Mouse (Mus musculus): Measurements from ENCODE around the gene Speer4e. TPM values are rescaled to one million over a fixed set of nuclear protein-coding genes. Genes with fewer than 3 reads are reported as not detected.

The Speer4e gene
- under 1 TPM in 1 of 2 experiments, not detected in 1; 0.48 TPM for polyA plus RNA-seq (2017; shearing (Covaris generic))

GRCm38 (mm10) chr5:14938329-14938728 lies at the start of gene Speer4e:
TSS of gene Speer4e (minus strand) at chr5:14938429.

DNA sequence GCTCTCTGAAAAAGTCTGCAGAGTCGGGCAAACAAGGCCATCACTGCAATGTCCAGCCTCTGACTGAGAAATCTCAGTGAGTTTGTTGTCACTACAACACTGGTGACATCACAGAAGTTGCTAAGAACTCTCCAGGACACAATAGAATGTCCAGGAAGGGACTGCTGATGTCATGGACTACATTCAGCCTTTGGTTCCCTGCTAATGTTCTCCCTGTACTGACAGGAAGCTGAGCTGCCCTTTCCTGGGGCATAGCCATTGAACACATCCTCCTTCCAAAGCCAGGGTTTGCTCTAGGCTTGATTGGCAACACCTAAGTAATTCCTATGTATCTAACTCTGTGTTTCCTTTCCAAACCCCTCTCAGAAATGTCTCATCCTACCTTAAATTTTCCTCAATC lies 40.6 kb upstream of the Speer4e start, which contains the start of gene Gm10354:
TSS of gene Gm10354 (minus strand) at position 101 of the 400 bp plus-strand sequence.

GRCm38 (mm10) chr5:14914799-14915198 lies 23.4 kb downstream of the Speer4e start, which contains the start of gene Gm9758:
TSS of gene Gm9758 (minus strand) at chr5:14914899.

Other genes starting within 250 kb of the Speer4e start
- 1 to 10 TPM in 1 of 2 experiments, not detected in 1; 1.1 TPM for gene Gm9758, start 23.5 kb downstream of the Speer4e start, polyA plus RNA-seq (2017; shearing (Covaris generic))
- gene Gm10354, start 40.5 kb upstream of the Speer4e start, polyA plus RNA-seq (2017; shearing (Covaris generic)) = not detected
- gene Gm17019, start 94.6 kb upstream of the Speer4e start, polyA plus RNA-seq (2017; shearing (Covaris generic)) = not detected